Mouse (Mus musculus) ES-E14 (cell line): Measurements from ENCODE around the gene Slc7a6.

Experiments used
- CHD2 ChIP-seq: IDR thresholded peaks from 2 replicates; pipeline ENCODE4 v1.6.1; 2014; ENCODE audit warnings: mild to moderate bottlenecking, low read depth, low read length, inconsistent platforms
- HCFC1 ChIP-seq: IDR thresholded peaks from 2 replicates; pipeline ENCODE4 v1.6.1; 2012; ENCODE audit warnings: low read length, inconsistent platforms, borderline replicate concordance; ENCODE audit not compliant: insufficient read depth
- MAFK ChIP-seq: IDR thresholded peaks from 2 replicates; pipeline ENCODE4 v1.6.1; 2014; ENCODE audit warnings: mild to moderate bottlenecking, low read depth, low read length, inconsistent platforms; ENCODE audit not compliant: insufficient read depth
- ZC3H11A ChIP-seq: IDR thresholded peaks from 2 replicates; pipeline ENCODE4 v1.6.1; 2012; ENCODE audit warnings: low read depth, mild to moderate bottlenecking, inconsistent platforms, low read length, borderline replicate concordance

DNA sequence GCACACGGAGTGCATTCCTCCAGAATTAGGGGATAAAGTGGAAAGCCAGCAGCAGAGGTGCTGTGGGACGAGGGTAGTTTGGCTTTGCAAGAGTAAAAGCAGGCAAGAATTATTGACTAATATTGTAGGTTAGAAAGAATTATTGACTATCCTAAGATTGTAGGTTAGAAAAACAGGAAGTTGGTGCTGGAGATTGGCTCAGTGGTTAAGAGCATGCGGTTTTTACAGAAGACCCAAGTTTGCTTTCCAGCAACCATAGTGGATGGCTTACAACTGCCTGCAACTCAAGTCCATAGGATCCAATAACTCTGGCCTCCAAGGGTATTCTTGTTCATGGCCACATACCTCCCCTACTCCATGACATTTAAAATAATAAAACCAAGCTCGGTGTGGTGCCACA lies 22.6 kb upstream of the Slc7a6 start:
- no peak for TF ChIP-seq ZC3H11A
- no peak for TF ChIP-seq MAFK
- no peak for TF ChIP-seq CHD2
- TF ChIP-seq HCFC1: no peak
